Mouse (Mus musculus) cerebellum, adult 9-11 months (tissue): Measurements from ENCODE around the gene Ptms.

Experiments used
- DNase-seq: peaks from one replicate; pipeline ENCODE4 v3.0.0; 2022

The Ptms gene

GRCm38 (mm10) chr6:124919695-124920317, at the start of gene Ptms:
Ptms (minus strand) TSS chr6:124920103.
- peak; percentile 99 for DNase-seq

DNA sequence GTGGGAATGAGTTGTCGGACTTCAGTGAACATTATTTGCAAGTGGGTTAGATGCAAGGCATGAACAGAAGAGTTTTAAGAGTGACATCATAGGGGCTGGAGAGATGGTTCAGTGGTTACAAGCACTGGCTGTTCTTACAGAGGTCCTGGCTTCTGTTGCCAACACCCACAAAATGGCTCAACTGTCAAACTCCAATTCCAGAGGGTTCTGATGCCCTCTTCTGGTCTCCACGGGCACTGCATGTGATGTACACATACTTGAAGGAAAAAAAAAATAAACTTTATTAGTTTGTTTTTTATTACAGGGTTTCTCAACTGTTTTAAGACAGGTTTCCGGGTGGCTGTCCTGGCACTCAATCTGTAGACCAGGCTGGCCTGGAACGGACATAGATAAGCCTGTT, 47.9 kb upstream of the Ptms start:
- DNase-seq = peak; percentile 47

DNA sequence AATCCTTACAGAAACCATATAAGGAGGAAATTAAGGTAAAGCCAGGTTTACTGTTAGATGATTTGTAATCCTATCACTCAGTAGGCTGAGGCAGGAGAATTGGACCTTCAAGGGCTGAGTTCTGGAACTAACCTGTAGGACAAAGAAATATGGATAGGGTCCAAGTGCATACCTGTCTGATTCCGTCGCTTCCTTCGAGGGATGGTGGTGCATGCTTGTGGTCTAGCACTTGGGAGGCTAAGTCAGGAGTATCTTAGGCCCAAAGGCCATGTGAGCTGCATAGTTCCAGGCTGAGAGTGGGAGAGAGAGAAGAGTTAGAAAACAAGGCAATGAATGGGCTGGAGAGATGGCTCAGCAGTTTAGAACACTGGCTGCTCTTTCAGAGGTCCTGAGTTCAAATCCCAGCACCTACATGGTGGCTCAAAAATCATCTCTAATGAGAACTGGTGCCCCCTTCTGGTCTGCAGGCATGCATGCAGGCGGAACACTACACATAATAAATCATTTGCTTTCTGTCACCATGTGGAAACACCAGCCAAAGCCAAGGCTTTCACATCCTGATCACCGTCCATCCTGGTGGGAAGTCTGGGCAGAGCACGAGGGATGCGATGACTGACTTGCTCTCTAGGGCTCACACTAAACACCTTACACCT, 46.7 kb upstream of the Ptms start:
- peak; percentile 38 for DNase-seq

DNA sequence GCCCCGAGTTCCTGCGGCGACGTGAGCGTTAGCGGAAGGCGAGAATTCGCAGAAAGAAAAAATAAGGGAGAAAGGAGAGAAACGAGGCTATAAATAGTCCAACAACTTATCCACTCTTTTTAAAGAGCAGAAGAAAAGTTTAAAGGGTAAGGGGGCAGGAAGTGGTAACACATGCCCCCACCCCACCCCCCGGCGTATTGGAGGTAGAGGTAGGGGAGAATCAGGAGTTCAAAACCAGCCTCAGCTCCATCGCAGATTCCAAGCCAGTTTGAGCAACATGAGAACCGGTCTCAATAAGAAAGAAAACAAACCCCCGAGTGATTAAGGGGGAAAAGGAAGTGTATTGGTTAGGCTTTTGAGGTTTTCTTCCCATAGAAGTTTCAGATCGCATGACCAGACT, 45.8 kb upstream of the Ptms start:
- no peak for DNase-seq

DNA sequence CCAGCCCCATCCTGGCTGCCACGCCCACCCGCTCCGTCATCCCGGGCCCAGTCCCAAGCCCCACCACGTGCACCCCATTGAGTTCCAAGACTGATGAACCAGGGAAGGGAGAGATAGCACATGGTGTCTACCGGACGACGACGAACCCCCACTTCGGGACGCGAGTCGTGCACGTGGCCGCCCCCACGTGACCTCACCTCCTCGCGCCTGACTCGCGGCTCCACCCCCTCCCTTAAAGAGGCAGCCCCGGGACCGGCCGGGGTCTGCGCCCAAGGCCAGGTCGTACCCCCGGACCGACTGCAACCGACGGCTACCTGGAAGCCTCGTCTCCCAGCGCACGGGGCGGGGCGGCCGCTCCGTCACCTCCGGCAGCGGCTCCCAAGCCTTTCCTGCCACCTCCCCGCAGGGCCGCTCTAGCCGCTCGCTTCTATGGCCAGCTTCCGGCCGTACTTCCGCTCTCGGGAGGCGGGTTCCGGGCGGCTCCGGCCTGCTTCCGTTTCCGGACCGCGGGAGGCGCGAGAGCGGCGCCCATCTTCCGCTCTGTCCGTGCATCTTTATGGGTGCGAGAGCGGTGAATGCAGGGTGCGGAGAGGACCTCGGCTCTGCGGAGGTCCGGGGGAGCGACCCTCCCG, 45.3 kb upstream of the Ptms start, which contains the start of gene Cops7a:
Gene Cops7a, minus strand, starts transcription at position 451 of the 632 bp plus-strand sequence.
- DNase-seq = peak; percentile 95

GRCm38 (mm10) chr6:124964638-124965037, 44.7 kb upstream of the Ptms start:
- no peak for DNase-seq

- no peak for DNase-seq
These were observed 41.1 kb upstream of the Ptms start for GRCm38 (mm10) chr6:124961021-124961420.

DNA sequence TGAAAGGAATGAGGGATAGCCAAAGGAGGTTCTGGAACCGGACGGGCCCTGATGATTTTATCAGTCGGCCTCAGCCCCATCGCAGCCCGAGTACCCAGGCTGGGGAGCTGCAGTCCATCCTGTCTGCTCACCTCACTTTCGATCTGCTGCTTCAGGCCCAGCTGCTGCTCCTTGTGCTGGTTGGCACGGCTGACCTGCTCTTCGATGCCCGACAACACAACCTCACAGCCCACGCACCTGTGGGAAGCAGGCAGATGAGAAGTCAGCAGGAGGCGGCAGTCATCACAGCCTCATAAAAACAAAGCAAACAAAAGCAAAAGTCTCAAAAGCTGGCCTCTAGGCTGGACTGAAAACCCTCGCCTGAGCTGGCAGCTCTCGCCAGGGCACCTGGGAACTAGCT, 40.1 kb upstream of the Ptms start:
- no peak for DNase-seq

DNA sequence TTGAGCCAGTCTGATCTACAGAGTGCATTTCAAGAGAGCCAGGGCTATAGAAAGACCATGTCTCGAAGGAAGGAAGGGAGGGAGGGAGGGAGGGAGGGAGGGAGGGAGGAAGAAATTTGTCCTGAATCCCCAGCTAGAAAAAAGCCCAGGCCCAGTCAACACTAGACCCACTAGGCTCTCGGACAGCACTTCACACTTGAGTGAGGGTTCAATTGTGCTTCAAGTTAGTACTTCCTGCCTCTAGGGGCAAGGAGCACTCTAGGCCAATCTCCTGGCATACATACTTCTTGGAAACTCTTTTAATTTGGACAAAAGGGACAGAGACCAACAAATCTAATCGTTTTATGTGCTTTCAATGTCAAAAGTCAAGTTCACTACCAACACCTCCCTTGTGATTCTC, 38.2 kb upstream of the Ptms start:
- no peak for DNase-seq

- DNase-seq = no peak
These were observed 35.3 kb upstream of the Ptms start for GRCm38 (mm10) chr6:124955212-124955611.

- DNase-seq = no peak
These were observed 34.2 kb upstream of the Ptms start for GRCm38 (mm10) chr6:124953991-124954715.

DNA sequence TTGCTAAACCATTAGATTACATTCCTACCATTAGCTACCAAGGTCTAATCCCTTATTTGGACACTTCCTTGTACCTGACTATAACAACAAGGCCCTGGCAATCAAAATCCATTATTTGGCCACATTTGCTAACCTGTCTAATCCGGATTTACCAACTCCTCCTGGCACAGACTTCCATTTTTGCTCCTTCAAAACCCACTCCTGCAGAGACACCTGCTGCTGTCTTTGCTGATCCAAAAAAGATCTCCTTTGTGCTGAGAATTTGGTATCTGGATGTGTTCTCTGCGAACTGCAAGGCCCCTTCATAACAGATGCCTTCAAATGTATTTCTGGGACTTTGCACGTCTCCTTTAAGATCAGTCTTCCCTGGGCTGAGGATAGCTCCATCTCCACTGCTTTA, 23.6 kb upstream of the Ptms start:
- peak; percentile 74 for DNase-seq

DNA sequence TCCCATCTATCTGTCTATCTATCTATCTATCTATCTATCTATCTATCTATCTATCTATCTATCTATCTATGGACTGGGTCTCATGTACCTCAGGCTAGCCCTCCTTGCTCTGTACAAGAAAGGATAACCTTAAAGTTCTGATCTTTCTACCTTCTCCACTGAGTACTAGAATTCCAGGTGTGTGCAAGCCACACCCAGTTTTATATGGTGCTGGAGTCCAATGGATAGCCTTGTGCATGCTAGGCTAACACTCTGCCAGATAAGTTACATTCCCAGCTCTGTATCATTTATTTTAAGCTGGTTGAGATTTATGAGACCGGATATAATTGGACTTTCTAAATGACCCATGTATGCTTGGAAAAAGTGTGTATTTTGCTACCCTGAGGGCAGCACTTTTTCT, 21.8 kb upstream of the Ptms start:
- DNase-seq = no peak

DNA sequence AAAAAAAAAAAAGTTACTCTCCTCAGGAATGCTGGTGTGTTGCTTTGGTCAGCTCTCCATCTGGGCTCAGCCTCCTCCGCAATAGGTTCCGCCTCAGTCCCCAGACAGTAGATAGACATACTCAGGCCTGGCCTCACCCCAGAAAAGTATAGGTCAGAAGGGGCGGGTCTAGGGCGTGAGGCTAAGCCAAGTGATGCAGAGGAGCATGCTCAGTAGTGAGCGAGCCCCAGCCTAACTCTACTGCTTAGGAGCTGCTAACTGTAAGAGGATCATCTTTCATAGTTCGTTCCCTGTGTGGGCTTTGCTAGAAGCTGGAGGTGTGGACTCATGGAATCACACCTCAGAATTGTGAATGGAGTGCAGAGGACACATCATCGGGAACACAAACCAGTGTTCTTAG, 18.7 kb upstream of the Ptms start:
- no peak for DNase-seq

- DNase-seq = no peak
These were observed 17.6 kb upstream of the Ptms start for GRCm38 (mm10) chr6:124937493-124937892.

DNA sequence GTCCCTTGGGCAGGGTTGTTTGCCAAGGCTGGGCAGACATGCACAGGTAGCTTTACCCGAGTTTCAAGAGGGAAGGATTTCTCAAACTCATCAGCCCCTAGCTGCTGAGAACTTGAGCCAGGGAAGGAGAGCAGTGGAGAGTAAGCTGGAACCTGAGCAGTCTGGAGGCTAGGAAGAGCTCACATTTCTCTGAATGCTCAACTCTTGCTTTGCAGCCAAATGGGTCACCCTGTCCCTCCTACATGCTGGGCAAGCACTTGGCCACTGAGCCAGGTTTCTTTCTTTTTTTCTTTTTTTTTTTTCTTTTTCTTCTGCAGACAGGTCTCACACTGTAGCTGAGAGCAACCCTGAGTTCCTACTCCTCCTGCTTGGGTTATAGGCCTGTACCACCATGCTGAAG, 16.8 kb upstream of the Ptms start:
- DNase-seq = peak; percentile 69

- no peak for DNase-seq
These were observed 14.8 kb upstream of the Ptms start for GRCm38 (mm10) chr6:124934670-124935069.

DNA sequence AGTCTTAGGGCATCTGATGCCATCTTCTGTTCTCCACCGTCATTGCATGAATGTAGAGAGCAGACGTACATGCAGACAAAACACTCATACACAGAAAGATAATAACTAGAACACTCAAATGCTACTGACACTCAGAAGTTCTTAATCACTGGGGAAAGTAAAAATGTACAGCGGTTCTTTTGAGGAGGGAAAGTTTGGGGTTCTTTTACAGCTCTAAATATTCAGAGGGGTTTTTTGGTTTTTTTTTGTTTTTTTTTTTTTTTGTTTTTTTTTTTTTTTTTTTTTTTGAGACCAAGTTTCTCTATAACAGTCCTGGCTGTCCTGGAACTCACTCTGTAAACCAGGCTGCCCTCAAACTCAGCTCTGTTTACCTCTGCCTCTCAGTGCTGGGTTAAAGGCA, 13.2 kb upstream of the Ptms start:
- no peak for DNase-seq

DNA sequence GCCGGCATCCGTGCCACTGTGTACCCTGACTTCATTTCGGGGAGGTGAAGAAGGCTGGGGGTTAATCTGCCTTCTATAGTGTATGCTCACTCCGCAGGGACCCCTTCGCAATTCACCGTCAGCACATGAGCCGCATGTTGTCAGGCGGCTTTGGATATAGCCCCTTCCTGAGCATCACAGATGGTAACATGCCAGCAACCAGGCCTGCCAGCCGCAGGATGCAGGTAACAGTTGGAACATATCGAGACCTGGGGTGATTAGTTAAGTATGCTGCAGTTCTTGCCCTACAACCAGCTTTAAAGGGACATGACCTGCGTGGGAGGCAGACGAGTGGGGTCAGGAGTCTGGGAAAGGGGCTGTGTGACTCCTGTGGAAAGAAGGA, 12.4 kb upstream of the Ptms start:
- DNase-seq = peak; percentile 71

DNA sequence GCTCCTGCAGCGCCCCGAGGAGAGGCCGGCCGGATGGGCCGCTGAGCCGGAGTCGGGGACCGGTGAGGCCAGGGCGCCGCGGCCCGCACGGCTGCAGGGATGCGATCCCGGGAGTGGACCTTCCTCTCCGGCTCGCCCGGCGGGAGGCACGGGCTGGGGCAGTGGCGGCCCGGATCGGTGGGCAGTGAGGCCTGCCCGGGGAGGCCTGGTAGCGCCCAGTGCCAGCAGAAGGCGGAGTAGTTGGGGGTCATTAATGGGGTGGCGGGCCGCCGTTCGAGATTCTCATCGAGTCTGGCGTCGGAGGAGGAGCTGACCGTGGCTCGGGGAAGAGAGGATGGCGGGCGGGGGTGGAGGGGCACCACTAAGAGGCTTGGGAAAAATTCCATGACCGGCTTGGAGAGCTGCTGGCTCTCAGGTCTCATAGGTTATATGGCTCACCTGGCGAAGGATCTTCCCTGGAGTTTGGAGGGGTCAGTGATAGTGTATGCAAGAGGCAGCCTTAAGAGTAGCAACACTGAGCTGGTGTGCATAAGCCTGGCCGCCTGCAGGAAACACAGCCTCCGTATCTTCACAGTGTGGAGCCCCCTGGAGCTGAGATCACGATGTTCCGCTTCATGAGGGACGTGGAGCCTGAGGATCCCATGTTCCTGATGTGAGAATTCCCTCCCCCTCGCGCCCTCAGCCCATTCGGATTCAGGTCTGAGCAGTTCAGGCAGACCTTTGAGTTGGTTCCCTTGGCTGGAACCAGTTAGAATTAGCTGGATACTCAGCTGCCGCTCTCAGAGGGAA, 11.8 kb upstream of the Ptms start:
- no peak for DNase-seq

- DNase-seq = peak; percentile 99
These were observed 11.0 kb upstream of the Ptms start, which contains the start of gene Mlf2 for GRCm38 (mm10) chr6:124930754-124931524. Mlf2 (plus strand) TSS chr6:124931386.

DNA sequence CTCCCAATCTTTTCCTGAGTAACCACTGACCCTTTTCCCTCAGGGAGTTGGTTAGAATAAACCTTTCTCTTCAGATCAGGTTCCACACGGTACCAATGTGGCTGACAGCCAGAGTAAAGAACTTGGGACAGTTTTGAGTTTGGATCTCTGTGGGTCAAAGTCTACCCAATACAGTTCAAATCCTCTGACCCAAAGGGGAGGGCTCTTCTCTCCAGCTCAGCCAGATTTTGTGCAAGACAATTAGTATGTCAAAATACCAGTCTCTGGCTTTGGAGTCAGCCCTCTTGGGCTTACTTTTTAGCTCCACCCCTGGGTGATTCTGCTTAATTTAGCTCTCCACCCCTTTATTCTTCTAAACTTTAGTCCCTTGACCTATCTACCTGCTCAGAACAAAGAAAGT, 10.3 kb upstream of the Ptms start:
- peak; percentile 72 for DNase-seq
